Mouse (Mus musculus) embryo, embryonic 9.5 days (tissue): ENCODE data around the gene Ppp3ca.

Experiments
- DNase-seq: peaks from one replicate; pipeline ENCODE4 v3.0.0-alpha.2; 2017; ENCODE audit errors: extremely low spot score

Gene Ppp3ca

DNA sequence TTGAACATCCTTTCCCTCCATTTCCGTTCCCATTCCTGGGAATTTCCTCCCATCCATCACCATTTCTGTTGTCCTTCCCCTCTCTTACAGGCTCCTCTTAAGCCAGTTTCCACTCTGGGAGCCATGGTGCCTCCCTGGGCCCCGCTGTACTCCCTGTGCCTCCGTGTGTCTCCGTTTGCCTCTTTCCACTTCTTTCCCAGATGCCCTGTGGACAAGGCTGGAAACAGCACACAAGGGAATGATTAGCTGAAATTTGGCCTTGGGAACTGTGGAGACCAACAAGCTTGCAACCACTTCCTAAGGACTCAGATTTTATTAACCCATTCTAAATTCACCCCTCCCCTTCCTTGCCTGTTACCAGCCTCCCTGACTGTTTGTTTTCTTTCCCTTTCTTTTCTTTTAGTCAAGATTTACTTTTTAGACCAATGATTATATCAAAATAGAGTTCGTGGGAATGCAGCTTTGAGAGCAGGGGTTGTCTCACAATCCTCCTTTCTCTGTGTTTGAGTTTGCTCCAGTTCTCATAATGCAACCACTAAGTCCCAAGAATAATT is 93.9 kb downstream of the Ppp3ca start:
- DNase-seq = peak; percentile 19

GRCm38 (mm10) chr3:136765569-136765968 is 95.6 kb downstream of the Ppp3ca start:
- no peak for DNase-seq

GRCm38 (mm10) chr3:136768775-136769485 is 99.0 kb downstream of the Ppp3ca start:
- DNase-seq = no peak

- no peak for DNase-seq
Measured at GRCm38 (mm10) chr3:136769486-136769882, 99.6 kb downstream of the Ppp3ca start.

DNA sequence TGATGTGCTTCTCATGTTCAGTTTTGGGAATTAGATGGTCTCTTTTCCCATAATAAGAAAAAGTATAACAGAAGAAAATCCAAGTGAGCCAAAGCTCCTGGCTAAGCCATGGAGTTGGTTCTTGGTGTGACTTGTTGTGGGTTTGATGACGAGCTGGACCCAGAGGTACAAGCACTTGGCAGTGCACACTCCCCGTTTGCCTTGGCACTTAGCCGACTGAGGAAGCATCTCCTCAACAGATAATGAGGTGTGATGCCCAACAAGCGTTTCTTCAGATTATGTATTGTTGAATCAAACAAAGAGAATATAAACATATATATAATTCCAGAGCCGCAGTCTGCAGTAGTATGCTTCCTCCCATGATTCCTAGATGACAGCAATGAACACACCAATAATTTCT is 101.8 kb downstream of the Ppp3ca start:
- DNase-seq = no peak

- no peak for DNase-seq
Measured at GRCm38 (mm10) chr3:136773217-136773616, 103.3 kb downstream of the Ppp3ca start.

GRCm38 (mm10) chr3:136774196-136774595 is 104.3 kb downstream of the Ppp3ca start:
- no peak for DNase-seq

GRCm38 (mm10) chr3:136776525-136776924 is 106.6 kb downstream of the Ppp3ca start:
- no peak for DNase-seq

DNA sequence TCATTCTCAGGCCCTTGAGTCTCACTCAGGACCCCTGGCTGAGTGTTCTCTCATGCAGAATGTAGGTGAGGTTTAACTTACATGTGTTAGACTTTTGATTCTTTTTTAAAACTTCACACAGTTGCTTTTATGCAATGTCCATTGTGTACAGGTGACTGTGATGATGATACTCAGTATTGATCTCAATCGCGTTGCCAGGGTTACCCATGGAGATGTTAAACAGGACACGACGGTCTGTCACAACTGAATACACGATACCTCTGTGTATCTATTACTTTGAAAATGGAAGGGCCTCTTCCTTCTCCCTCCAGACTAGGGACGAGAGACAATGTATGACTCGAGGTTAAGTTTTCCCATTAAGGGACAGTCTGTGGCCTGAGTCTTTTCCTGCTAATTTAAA is 107.5 kb downstream of the Ppp3ca start:
- no peak for DNase-seq

DNA sequence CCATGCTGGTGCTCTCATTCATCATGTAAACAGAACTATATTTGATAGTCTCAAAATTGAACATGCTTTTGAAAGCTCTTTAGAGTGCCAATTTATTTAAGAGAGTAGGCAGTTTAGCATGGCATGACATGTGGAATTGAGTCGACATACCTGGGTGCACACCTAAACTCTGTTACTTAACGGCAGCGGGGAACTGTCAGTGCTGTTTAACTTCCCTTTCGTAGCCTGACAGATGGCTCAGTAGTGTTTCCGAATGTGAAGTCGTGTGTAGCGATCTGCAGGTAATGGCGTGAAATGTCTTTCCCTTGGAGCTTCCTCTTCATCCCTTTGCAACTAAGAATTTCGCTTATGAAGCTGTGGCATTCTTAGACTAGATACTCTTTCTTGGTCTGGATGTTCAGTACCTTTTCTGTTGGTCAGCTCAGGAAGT is 107.9 kb downstream of the Ppp3ca start:
- no peak for DNase-seq

DNA sequence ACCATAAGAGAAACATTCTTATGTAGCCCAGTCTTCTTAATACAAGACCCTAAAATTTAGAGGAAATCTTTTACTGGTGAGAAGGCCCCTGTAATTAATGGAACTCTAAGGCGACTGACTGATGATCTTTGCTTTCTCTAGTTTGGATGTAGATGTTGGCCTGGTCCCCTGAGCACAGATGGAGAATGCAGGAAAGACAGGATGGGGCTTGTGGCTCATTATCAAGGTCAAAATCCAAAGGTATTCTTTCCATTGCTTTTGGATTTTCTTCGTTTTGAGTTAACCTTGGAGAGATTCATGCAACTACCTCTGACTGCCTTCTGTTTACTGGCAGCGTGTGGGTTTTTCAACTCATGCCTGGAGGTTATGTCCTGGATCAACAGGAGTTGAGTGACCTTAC is 110.4 kb downstream of the Ppp3ca start:
- DNase-seq = no peak

GRCm38 (mm10) chr3:136782058-136782457 is 112.1 kb downstream of the Ppp3ca start:
- DNase-seq = no peak

- DNase-seq = no peak
Measured at GRCm38 (mm10) chr3:136785686-136786085, 115.8 kb downstream of the Ppp3ca start.

GRCm38 (mm10) chr3:136790261-136790871 is 120.4 kb downstream of the Ppp3ca start:
- DNase-seq = no peak

GRCm38 (mm10) chr3:136791404-136791803 is 121.5 kb downstream of the Ppp3ca start:
- no peak for DNase-seq

DNA sequence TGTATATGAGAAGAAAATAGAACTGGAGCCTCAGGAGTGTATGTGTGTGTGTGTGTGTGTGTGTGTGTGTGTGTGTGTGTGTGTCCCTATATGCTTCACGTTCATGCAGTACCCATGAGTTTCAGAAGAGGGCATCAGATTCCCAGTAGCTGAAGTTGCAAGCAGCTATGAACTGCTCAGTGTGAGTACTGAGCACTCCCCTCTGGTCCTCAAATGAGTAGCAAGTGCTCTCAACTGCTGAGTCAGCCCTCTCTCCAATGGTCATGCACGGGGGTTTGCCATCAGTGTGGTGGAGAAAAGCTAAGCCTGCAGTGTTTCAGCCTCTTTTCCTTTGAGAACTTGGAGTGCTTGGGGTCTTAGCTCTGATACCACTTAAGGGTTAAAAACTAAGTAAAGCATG is 122.0 kb downstream of the Ppp3ca start:
- no peak for DNase-seq

DNA sequence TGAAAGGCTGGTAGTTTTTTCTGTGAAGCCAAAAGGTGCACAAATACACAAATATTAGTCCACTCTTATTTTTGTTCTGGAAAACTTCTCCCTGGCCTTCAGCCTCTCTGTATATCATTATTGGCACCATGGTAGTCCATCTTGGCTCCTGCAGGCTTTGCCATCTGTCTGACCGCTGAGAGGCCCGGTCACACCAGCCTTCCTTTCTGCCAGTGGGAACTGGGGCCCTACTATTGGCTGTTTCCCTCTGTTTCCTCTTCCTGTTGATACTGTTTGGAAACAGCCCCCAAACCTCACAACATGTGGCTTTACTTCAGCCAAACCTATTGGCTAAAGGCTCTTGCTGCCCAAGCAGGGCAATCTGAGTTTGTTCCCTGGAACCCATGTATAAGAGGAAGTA is 123.5 kb downstream of the Ppp3ca start:
- no peak for DNase-seq

DNA sequence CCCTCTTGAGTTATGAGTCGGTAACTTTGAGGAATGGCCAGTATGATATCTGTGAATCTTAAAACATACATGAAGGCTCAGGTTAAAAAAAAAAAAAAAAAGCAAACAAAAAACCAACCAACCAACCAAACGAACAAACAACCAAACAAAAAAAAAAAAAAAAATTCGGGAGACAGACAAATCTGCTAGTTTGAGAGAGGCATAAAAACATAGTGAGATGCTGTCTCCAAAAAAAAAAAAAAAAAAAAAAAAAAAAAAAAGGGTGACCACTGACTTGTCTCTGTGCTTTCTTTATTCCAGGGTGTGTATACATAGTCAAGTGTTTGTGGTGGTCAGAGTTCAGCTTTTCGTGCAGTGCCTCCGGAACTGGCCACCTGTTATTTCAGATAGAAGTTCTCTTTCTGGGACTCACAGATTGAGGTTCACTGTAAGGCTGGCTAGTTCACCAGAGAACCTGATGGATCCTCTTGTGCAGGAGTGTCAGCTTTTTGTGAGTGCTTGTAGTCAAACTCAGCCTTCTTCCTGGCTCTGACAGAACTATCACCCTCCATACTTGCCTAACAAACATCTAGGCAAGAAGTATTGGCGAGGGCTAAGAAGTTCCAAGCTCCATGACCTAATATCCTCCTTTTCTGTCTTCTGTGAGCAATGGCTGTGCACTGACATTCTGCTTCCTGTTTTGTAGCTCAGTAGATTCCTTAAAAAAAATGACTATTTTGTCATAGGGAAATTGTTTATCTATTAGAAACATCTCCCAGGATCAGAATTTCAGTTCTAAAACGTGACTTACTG is 124.7 kb downstream of the Ppp3ca start:
- no peak for DNase-seq

GRCm38 (mm10) chr3:136798896-136799295 is 129.0 kb downstream of the Ppp3ca start:
- DNase-seq = no peak

GRCm38 (mm10) chr3:136802595-136802994 is 132.7 kb downstream of the Ppp3ca start:
- no peak for DNase-seq

- no peak for DNase-seq
Measured at GRCm38 (mm10) chr3:136805897-136806296, 136.0 kb downstream of the Ppp3ca start.

DNA sequence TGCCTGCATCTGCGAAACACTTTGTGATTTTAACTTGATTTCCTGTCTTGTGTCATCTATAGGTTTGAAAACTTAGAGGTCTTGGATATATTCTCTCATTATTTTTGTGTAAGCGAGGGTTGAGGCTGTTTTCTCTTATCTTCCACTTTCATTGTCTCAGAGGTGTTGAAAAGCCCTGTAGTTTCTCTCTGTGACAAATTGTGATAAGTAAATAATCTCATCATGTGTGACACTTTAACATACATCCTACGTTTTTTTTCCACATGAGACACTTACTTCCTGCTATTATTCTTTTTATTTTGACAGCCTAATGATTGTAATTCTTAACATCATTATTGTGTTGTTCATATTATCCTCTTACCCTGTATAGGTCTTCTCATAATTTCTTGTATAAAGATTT is 140.3 kb downstream of the Ppp3ca start:
- DNase-seq = no peak

GRCm38 (mm10) chr3:136812162-136812561 is 142.2 kb downstream of the Ppp3ca start:
- no peak for DNase-seq
